Mouse (Mus musculus) liver, embryonic 16.5 days (tissue): ENCODE measurements around the gene Gm13101. TPM values are rescaled to one million over a fixed set of nuclear protein-coding genes. Genes with fewer than 3 reads are reported as not detected.

Experiments used
- polyA plus RNA-seq: library from polyadenylated mRNA; unstranded; fragments of >200 nt; fragmentation: Nextera tagmentation; extraction: Ambion mirVana; gene quantifications from 2 replicates; pipeline ENCODE4 v1.2.1, GENCODE M21; 2015

Gm13101 gene
- polyA plus RNA-seq, 1 experiment from 2014 or later: not detected

Other genes starting within 250 kb of the Gm13101 start
- gene Gm13078, start 247.5 kb downstream of the Gm13101 start, polyA plus RNA-seq: not detected in 2 replicates
- not detected in 2 replicates for gene Gm13023, start 177.6 kb downstream of the Gm13101 start, polyA plus RNA-seq
- gene Gm13084, start 150.9 kb downstream of the Gm13101 start, polyA plus RNA-seq: not detected in 2 replicates
- gene Gm13103, start 120.5 kb downstream of the Gm13101 start, polyA plus RNA-seq: not detected in 2 replicates
- gene Pramef6, start 66.6 kb downstream of the Gm13101 start, polyA plus RNA-seq: not detected in 2 replicates
- gene Pramef25, start 15.9 kb downstream of the Gm13101 start, polyA plus RNA-seq: not detected in 2 replicates
- not detected in 2 replicates for gene Pramef17, start 27.4 kb upstream of the Gm13101 start, polyA plus RNA-seq
- not detected in 2 replicates for gene Pramel4, start 92.2 kb upstream of the Gm13101 start, polyA plus RNA-seq
- gene Gm13102, start 139.5 kb upstream of the Gm13101 start, polyA plus RNA-seq: not detected in 2 replicates
- gene Oog3, start 195.7 kb upstream of the Gm13101 start, polyA plus RNA-seq: not detected in 2 replicates
- gene Oog2, start 223.8 kb upstream of the Gm13101 start, polyA plus RNA-seq: not detected in 2 replicates
- gene C87977, start 246.4 kb upstream of the Gm13101 start, polyA plus RNA-seq: not detected in 2 replicates